Mouse (Mus musculus) midbrain, embryonic 10.5 days (tissue): ENCODE measurements around the gene Zfp651. TPM values are rescaled to one million over a fixed set of nuclear protein-coding genes. Genes with fewer than 3 reads are reported as not detected.
A peak's percentile ranks its signal among the peaks of the same experiment; 100 is the strongest.

Experiments used
- DNase-seq: peaks from one replicate; pipeline ENCODE4 v3.0.0-alpha.2; 2017; ENCODE audit warnings: low spot score
- H3K27ac ChIP-seq: fragments of 300-500 bp; sonication (generic); replicated peaks from 2 replicates; pipeline ENCODE4 v1.5.1; 2016; ENCODE audit warnings: mild to moderate bottlenecking
- H3K27me3 ChIP-seq: fragments of 300-500 bp; sonication (generic); 2 replicates; pipeline ENCODE4 v1.6.1; 2016; ENCODE audit warnings: low read depth, mild to moderate bottlenecking; ENCODE audit not compliant: poor library complexity, severe bottlenecking
- H3K36me3 ChIP-seq: fragments of 300-500 bp; sonication (generic); 2 replicates; pipeline ENCODE4 v1.6.1; 2016; ENCODE audit warnings: mild to moderate bottlenecking, moderate library complexity
- H3K4me1 ChIP-seq: fragments of 300-500 bp; sonication (generic); 2 replicates; pipeline ENCODE4 v1.6.1; 2016
- H3K4me3 ChIP-seq: fragments of 300-500 bp; sonication (generic); 2 replicates; pipeline ENCODE4 v1.5.1; 2016; ENCODE audit warnings: mild to moderate bottlenecking, moderate library complexity
- H3K9me3 ChIP-seq: fragments of 300-500 bp; sonication (generic); replicated peaks from 2 replicates; pipeline ENCODE4 v1.6.1; 2016; ENCODE audit warnings: mild to moderate bottlenecking
- WGBS: fragments of 180-500 bp; shearing (Covaris S2); methylation state at CpG from one replicate; pipeline ENCODE4 v1.1.7; 2016; 5-methylcytosine and 5-hydroxymethylcytosine counted together
- polyA plus RNA-seq: library from polyadenylated mRNA; unstranded; fragments of >200 nt; fragmentation: Nextera tagmentation; extraction: Ambion mirVana; gene quantifications from 2 replicates; pipeline ENCODE4 v1.2.1, GENCODE M21; 2016

Gene Zfp651
- polyA plus RNA-seq, result 4.8 and 6.6 TPM in 2 replicates

GRCm38 (mm10) chr9:121759091-121760081 is at the start of gene Zfp651:
TSS of gene Zfp651 (plus strand) at chr9:121759330.
- Histone ChIP-seq H3K4me3 (peak within 1 kb of the TSS; percentile 75), H3K9me3 (no peaks in the 10 kb centered on the region), H3K36me3 (peaks cover 53% of the 10 kb centered on the region), H3K27ac (peak within 1 kb of the TSS; percentile 97), H3K4me1 (peaks cover 48% of the 10 kb centered on the region), H3K27me3 (no peaks in the 10 kb centered on the region)
- WGBS, result under 1% methylated on average over 95 of the region's 97 CpGs
- DNase-seq, result peak; percentile 82

GRCm38 (mm10) chr9:121709898-121710583 is 49.1 kb upstream of the Zfp651 start, which contains the start of gene Ss18l2:
TSS of gene Ss18l2 (plus strand) at chr9:121710329.
- DNase-seq, result peak; percentile 98
- WGBS, result 6% methylated on average over 37 of the region's 37 CpGs
- Histone ChIP-seq H3K27me3 (peaks cover 19% of the 10 kb centered on the region; the same call in 1 of the 2 replicates), H3K4me1 (peaks cover 26% of the 10 kb centered on the region), H3K4me3 (peak within 1 kb of the TSS; percentile 96), H3K36me3 (peaks cover 17% of the 10 kb centered on the region), H3K9me3 (no peaks in the 10 kb centered on the region), H3K27ac (peak within 1 kb of the TSS; percentile 91)

DNA sequence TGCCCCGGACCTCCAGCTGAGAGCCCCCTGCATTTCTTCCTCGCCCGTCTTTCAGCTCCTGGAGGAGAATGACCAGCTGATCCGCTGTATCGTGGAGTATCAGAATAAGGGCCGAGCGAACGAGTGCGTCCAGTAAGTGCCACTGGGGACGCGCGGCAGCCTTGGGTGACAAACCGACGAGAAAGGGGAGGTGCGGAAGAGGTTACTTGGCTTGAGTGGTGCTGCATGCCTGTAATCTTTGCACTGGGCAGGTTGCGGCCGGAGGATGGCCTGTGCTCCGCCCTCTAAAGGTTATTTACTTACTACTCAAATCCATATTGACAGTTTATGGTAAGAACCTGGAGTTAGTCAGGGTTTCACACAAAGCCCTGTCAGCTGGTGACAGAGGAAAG is 48.5 kb upstream of the Zfp651 start:
- H3K4me1 ChIP-seq, result peaks cover 21% of the 10 kb centered on the region
- peaks cover 19% of the 10 kb centered on the region; the same call in 1 of the 2 replicates for H3K27me3 ChIP-seq
- WGBS, result under 1% methylated on average over 18 of the region's 18 CpGs
- DNase-seq, result no peak
- peak overlapping the region; percentile 96 for H3K4me3 ChIP-seq
- H3K27ac ChIP-seq, result peak overlapping the region; percentile 91
- H3K36me3 ChIP-seq, result peaks cover 17% of the 10 kb centered on the region
- no peaks in the 10 kb centered on the region for H3K9me3 ChIP-seq

DNA sequence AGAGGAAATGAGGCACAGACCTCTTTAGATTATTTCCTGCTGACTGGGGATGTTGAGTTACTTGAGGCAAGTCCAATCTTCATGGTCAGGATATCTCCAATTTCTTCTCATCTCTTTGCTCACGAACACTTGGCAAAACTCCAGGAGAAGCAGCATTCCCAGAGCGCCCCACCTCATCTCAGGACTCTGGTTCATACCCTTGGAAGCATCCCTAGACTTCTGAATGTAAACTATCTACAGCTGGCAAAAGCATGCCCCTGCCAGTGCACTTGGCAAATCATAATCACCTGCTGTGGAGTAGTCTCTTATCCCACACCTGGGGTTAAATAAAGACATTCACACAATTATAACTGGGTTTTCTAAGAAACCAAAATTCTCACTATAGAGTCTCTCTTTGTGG is 42.1 kb upstream of the Zfp651 start:
- WGBS, result 88% methylated on average over 2 of the region's 2 CpGs
- H3K9me3 ChIP-seq, result no peaks in the 10 kb centered on the region

GRCm38 (mm10) chr9:121718070-121718705 is 40.9 kb upstream of the Zfp651 start:
- H3K4me1 ChIP-seq, result peaks cover 27% of the 10 kb centered on the region
- peak overlapping the region; percentile 95 for H3K4me3 ChIP-seq
- peaks cover 12% of the 10 kb centered on the region for H3K36me3 ChIP-seq
- WGBS, result 66% methylated on average over 15 of the region's 15 CpGs
- DNase-seq, result peak; percentile 24
- H3K27ac ChIP-seq, result peak overlapping the region; percentile 97
- H3K27me3 ChIP-seq, result no peaks in the 10 kb centered on the region
- no peaks in the 10 kb centered on the region for H3K9me3 ChIP-seq

More for the DNA sequence above, 42.1 kb upstream of the Zfp651 start:
- Histone ChIP-seq H3K4me3 (no peak overlapping the region), H3K4me1 (peaks cover 27% of the 10 kb centered on the region), H3K27me3 (no peaks in the 10 kb centered on the region), H3K27ac (no peak overlapping the region), H3K36me3 (peaks cover 20% of the 10 kb centered on the region)
- no peak for DNase-seq

DNA sequence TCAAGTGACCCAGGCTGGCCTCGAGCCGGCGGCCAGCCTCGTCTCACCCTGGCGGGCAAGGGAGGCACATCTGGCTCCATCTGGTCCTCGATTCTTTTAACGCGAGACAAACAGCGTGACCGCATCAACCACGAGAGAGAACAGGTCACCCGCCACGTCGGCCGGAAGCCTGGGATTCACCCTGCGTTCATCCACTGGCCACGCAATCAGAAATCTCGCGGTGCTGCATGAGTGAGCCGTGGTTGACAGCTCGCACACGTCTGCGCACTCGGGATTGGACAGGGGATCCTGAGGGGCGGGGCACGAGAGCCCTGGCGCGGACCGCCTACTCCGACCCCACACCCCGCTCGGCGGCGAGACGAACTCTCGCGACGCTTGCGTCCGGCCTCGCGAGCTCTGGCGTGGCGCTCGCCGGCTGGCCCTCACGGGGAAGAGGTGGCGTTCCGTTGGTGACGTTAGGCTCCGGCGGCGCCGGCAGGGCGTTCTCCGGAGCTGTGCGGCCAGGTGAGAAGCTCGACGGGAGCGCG is 40.3 kb upstream of the Zfp651 start, which contains the start of gene Nktr:
Gene Nktr, plus strand, starts transcription at position 378 of the 527 bp plus-strand sequence.
- under 1% methylated on average over 61 of the region's 61 CpGs for WGBS

GRCm38 (mm10) chr9:121719347-121720331 is 39.5 kb upstream of the Zfp651 start:
- Histone ChIP-seq H3K27me3 (no peaks in the 10 kb centered on the region), H3K36me3 (peaks cover 5% of the 10 kb centered on the region), H3K4me3 (peak overlapping the region; percentile 95), H3K4me1 (peaks cover 27% of the 10 kb centered on the region), H3K27ac (peak overlapping the region; percentile 97), H3K9me3 (no peaks in the 10 kb centered on the region)
- peak; percentile 47 for DNase-seq
- WGBS, result under 1% methylated on average over 81 of the region's 87 CpGs

More for the DNA sequence above, 40.3 kb upstream of the Zfp651 start, which contains the start of gene Nktr:
- peak within 1 kb of the TSS; percentile 97 for H3K27ac ChIP-seq
- peak within 1 kb of the TSS; percentile 95 for H3K4me3 ChIP-seq
- DNase-seq, result peak; percentile 97
- H3K36me3 ChIP-seq, result peaks cover 6% of the 10 kb centered on the region
- peaks cover 27% of the 10 kb centered on the region for H3K4me1 ChIP-seq
- no peaks in the 10 kb centered on the region for H3K9me3 ChIP-seq
- no peaks in the 10 kb centered on the region for H3K27me3 ChIP-seq

- no peak overlapping the region for H3K27ac ChIP-seq
- peaks cover 77% of the 10 kb centered on the region for H3K36me3 ChIP-seq
- 92% methylated on average over 6 of the region's 6 CpGs for WGBS
- H3K27me3 ChIP-seq, result no peaks in the 10 kb centered on the region
- no peaks in the 10 kb centered on the region for H3K9me3 ChIP-seq
- DNase-seq, result no peak
- no peaks in the 10 kb centered on the region for H3K4me1 ChIP-seq
- no peak overlapping the region for H3K4me3 ChIP-seq
Observed at GRCm38 (mm10) chr9:121740490-121740889, 18.6 kb upstream of the Zfp651 start.

- Histone ChIP-seq H3K36me3 (peaks cover 77% of the 10 kb centered on the region), H3K4me1 (no peaks in the 10 kb centered on the region), H3K9me3 (no peaks in the 10 kb centered on the region), H3K27me3 (no peaks in the 10 kb centered on the region), H3K27ac (no peak overlapping the region), H3K4me3 (no peak overlapping the region)
- DNase-seq, result no peak
- whole genome bisulfite sequencing, result 97% methylated on average over 3 of the region's 3 CpGs
Observed at GRCm38 (mm10) chr9:121741168-121741567, 18.0 kb upstream of the Zfp651 start.

DNA sequence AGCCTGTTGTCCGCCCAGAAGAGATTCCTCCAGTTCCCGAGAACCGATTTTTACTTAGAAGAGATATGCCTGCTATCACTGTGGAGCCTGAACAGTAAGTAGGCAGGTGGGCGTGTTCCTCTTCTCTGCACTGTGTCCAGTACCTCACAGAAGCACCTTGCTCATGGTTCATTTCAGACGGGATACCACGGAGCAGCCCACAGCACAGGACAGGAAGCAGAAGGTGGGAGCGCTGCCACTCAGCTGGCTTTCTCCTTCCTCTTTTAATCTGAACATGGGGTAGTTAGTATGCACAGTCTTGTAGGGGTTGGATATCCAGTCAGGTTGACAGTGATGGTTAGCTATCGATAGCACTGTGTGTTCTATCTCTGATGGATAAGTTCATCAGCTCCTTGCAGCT is 15.1 kb upstream of the Zfp651 start:
- Histone ChIP-seq H3K4me3 (no peak overlapping the region), H3K36me3 (peaks cover 95% of the 10 kb centered on the region), H3K27ac (no peak overlapping the region), H3K27me3 (no peaks in the 10 kb centered on the region), H3K4me1 (no peaks in the 10 kb centered on the region), H3K9me3 (no peaks in the 10 kb centered on the region)
- 89% methylated on average over 8 of the region's 8 CpGs for WGBS
- no peak for DNase-seq

DNA sequence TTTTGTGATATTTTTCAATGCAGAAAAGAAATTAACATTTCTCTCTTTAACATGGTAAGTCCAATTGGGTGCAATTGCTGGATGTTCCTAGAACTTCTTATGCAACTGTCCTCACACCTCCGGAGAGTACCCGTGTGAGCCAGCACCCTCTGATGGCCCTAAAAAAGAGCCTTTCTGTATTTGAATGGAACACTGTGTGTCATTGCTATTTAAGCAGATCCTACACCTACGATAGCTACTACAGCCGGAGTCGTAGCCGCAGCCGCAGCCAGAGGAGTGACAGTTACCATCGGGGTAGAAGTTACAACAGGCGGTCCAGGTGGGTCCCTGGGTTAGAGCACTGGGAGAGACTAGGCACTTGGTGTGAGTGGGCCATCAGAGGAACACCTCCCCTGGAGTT is 6.4 kb upstream of the Zfp651 start:
- H3K36me3 ChIP-seq, result peaks cover 93% of the 10 kb centered on the region
- DNase-seq, result no peak
- no peaks in the 10 kb centered on the region for H3K27me3 ChIP-seq
- no peak overlapping the region for H3K27ac ChIP-seq
- H3K4me3 ChIP-seq, result no peak overlapping the region
- WGBS, result 98% methylated on average over 9 of the region's 9 CpGs
- peaks cover 3% of the 10 kb centered on the region for H3K4me1 ChIP-seq
- H3K9me3 ChIP-seq, result no peaks in the 10 kb centered on the region
